In the genomic region with DNA sequence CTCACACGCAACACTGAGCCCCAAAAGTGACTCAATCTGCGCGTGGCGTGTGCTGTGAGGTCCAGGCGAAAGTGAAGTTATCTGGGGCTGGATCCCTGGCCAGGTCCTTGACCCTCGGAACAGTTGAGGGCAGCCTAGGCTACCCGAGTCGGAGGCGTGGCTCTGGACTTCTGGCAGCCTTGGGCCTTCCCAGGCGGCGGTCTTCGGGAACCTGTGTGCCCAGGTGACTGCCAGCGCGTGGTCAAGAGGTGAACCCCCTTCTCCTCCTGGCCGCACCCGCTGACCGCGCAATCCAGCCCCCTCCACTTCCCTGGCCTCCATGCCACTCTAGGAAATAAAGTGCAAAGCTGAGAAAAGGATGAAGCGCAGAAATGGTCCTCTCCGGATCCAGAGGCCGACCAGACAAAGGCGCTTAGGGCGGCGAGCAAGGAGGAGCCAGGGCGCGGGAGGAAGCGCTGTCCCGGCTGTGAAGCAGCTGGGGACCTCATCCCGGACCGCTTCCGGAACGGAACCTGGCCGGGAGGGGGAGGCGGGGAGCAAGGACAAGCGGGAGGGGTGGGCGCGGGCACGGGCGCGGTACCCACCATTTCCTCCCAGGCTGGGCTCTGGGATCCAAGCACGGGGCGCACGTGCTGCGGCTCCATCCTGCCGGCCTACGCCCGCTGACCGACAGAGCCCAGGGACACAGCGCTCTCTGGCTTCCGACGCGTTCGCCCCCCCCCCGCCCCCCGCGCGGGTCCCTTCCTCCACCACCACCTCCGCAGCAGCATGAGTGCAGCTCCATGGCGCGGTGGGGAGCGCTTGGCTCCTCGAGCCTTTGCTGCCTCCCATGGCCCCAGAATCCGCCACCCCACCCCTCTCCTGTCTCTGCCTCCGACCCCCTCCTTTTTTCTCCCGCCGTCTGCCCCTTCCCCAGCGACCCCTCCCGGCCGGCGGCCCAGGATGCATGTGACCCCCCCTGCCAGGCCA, we compare ENCODE assay signal across 8 mouse cellular contexts. TPM values are rescaled to one million over a fixed set of nuclear protein-coding genes. Genes with fewer than 3 reads are reported as not detected.
DNase-seq lines count a peak whose midpoint lies in the region; ATAC-seq and TF ChIP-seq lines count a peak whose summit lies in the region.
"Not testable (repeated sequence)": the region's sequence is repeated elsewhere in the genome, so short reads cannot be mapped to it uniquely, and the experiment has no call there.

A gene (minus strand): TSS at position 669 of the 969 bp plus-strand sequence.

- H3K9me3 ChIP-seq in embryonic facial prominence, embryonic 10.5 days; hindbrain, embryonic 15.5 days; liver, postnatal 0 days (ENCODE audit: low read length); neural tube, embryonic 12.5 days: not testable (repeated sequence)

- not testable (repeated sequence) for ATAC-seq in hindbrain, embryonic 15.5 days (ENCODE audit: low FRiP score, low read depth); liver, postnatal 0 days; neural tube, embryonic 12.5 days (ENCODE audit: low FRiP score, low read depth)

- H3K9ac ChIP-seq in hindbrain, embryonic 15.5 days = peak within 1 kb of the TSS; percentile 72
- not testable (repeated sequence) for H3K9ac ChIP-seq in liver, postnatal 0 days (replicated peaks)
- peak within 1 kb of the TSS; percentile 57 for H3K9ac ChIP-seq in neural tube, embryonic 12.5 days

- H3K36me3 ChIP-seq in embryonic facial prominence, embryonic 10.5 days (replicated peaks); hindbrain, embryonic 15.5 days; liver, postnatal 0 days (replicated peaks; ENCODE audit: insufficient read depth, low read length); neural tube, embryonic 12.5 days: not testable (repeated sequence)

- peak within 1 kb of the TSS; percentile 89 for H3K27ac ChIP-seq in embryonic facial prominence, embryonic 10.5 days (replicated peaks)
- H3K27ac ChIP-seq in hindbrain, embryonic 15.5 days (replicated peaks) = peak within 1 kb of the TSS; percentile 80
- not testable (repeated sequence) for H3K27ac ChIP-seq in liver, postnatal 0 days (ENCODE audit: low read depth); neural tube, embryonic 12.5 days

- H3K27me3 ChIP-seq in embryonic facial prominence, embryonic 10.5 days (replicated peaks; ENCODE audit: low read depth, poor library complexity, severe bottlenecking); hindbrain, embryonic 15.5 days; liver, postnatal 0 days (ENCODE audit: insufficient read depth, low read length); neural tube, embryonic 12.5 days (replicated peaks): not testable (repeated sequence)

- intact Hi-C loops in gastrocnemius, postnatal 36 days (cut with DNase I) = not testable (repeated sequence)

- peak within 1 kb of the TSS; percentile 63 for H3K4me3 ChIP-seq in embryonic facial prominence, embryonic 10.5 days
- peak within 1 kb of the TSS; percentile 54 for H3K4me3 ChIP-seq in hindbrain, embryonic 15.5 days
- H3K4me3 ChIP-seq in liver, postnatal 0 days (ENCODE audit: low read depth, low read length) = not testable (repeated sequence)
- peak within 1 kb of the TSS; percentile 49 for H3K4me3 ChIP-seq in neural tube, embryonic 12.5 days

- DNase-seq in R1 (ENCODE audit: low read depth, low spot score) = peak; percentile 8
- peak; percentile 57 for DNase-seq in embryonic facial prominence, embryonic 10.5 days (ENCODE audit: low spot score)
- peak; percentile 8 to 15 for DNase-seq in gastrocnemius, postnatal 36 days
- peak; percentile 11 for DNase-seq in layer of hippocampus, adult 9-11 months
- DNase-seq in liver, postnatal 0 days = peak; percentile 11
- DNase-seq in testis, postnatal 14 days (ENCODE audit: low spot score) = peak; percentile 6

- TF ChIP-seq CTCF in liver, postnatal 0 days (IDR thresholded peaks at IDR 0.05; ENCODE audit: low read depth) = not testable (repeated sequence)

- H3K4me2 ChIP-seq in hindbrain, embryonic 15.5 days = peak within 1 kb of the TSS; percentile 95
- peak within 1 kb of the TSS; percentile 9; the same call in 1 of the 2 replicates for H3K4me2 ChIP-seq in liver, postnatal 0 days (ENCODE audit: low read depth, low read length)
- H3K4me2 ChIP-seq in neural tube, embryonic 12.5 days (replicated peaks) = peak within 1 kb of the TSS; percentile 79

- 1% methylated on average over 60 of the region's 70 CpGs for WGBS in embryonic facial prominence, embryonic 10.5 days
- 3% methylated on average over 50 of the region's 70 CpGs for WGBS in hindbrain, embryonic 15.5 days
- WGBS in liver, postnatal 0 days (ENCODE audit: insufficient replicate concordance) = under 1% methylated on average over 39 of the region's 70 CpGs
- WGBS in neural tube, embryonic 12.5 days = 2% methylated on average over 46 of the region's 70 CpGs

- not testable (repeated sequence) for H3K4me1 ChIP-seq in embryonic facial prominence, embryonic 10.5 days; hindbrain, embryonic 15.5 days (replicated peaks); liver, postnatal 0 days (ENCODE audit: insufficient read depth); neural tube, embryonic 12.5 days

- not testable (repeated sequence) for TF ChIP-seq EP300 in liver, postnatal 0 days (IDR thresholded peaks at IDR 0.05; ENCODE audit: low read depth)

RNA-seq across cellular contexts. Expression of the gene that starts here (rescaled TPM):
- polyA plus RNA-seq in embryonic facial prominence, embryonic 10.5 days (2016; fragmentation: Nextera tagmentation; extraction: Ambion mirVana) = 1.3 TPM in 2 replicates
- not detected for total RNA-seq in gastrocnemius, postnatal 36 days (2021)
- 4.0 and 4.1 TPM in 2 replicates for polyA plus RNA-seq in hindbrain, embryonic 15.5 days (2015; fragmentation: Nextera tagmentation; extraction: Ambion mirVana)
- not detected in 2 replicates for polyA plus RNA-seq in liver, postnatal 0 days (2015; fragmentation: Nextera tagmentation; extraction: Ambion mirVana)
- polyA plus RNA-seq in neural tube, embryonic 12.5 days (2016; fragmentation: Nextera tagmentation; extraction: Ambion mirVana) = 1.1 and 1.3 TPM in 2 replicates

Comparison
In these comparisons a context has a peak if more than half of its experiments do, and no peak if none do; other contexts are left out.
1. Peak in DNase-seq in gastrocnemius, postnatal 36 days; RNA of the gene not detected or under 1 TPM.
2. Peak in DNase-seq and H3K4me2 ChIP-seq in liver, postnatal 0 days; RNA of the gene not detected or under 1 TPM.
3. DNase-seq: peak in every context shown above with its lines; median percentile 57 in embryonic facial prominence, embryonic 10.5 days; 12 in gastrocnemius, postnatal 36 days; 11 in layer of hippocampus, adult 9-11 months; 11 in liver, postnatal 0 days; 8 in R1; 6 in testis, postnatal 14 days.
4. H3K4me2 ChIP-seq: peak in every context shown above with its lines; median percentile 95 in hindbrain, embryonic 15.5 days; 79 in neural tube, embryonic 12.5 days; 9 in liver, postnatal 0 days.